Comparison of ENCODE assay signal across 7 mouse cellular contexts in genomic region chr17:83277948-83278924, GRCm38 (mm10).
DNase-seq lines count a peak whose midpoint lies in the region; ATAC-seq and TF ChIP-seq lines count a peak whose summit lies in the region.

No protein-coding gene starts in this region.

- H3K27me3 ChIP-seq in E14TG2a.4 (ENCODE audit: insufficient read depth, low read length) = peaks cover 71% of the 10 kb centered on the region
- peaks cover 8% of the 10 kb centered on the region for H3K27me3 ChIP-seq in hindbrain, embryonic 13.5 days
- peaks cover 47% of the 10 kb centered on the region for H3K27me3 ChIP-seq in midbrain, embryonic 10.5 days (ENCODE audit: low read depth, poor library complexity, severe bottlenecking)

- 84% methylated on average over 14 of the region's 14 CpGs for whole genome bisulfite sequencing in hindbrain, embryonic 13.5 days
- WGBS in midbrain, embryonic 10.5 days = 76% methylated on average over 14 of the region's 14 CpGs

- peak overlapping the region; percentile 66; the same call in 1 of the 2 replicates for H3K9ac ChIP-seq in hindbrain, embryonic 13.5 days

- H3K36me3 ChIP-seq in E14TG2a.4 (ENCODE audit: insufficient read depth, low read length) = no peaks in the 10 kb centered on the region
- H3K36me3 ChIP-seq in hindbrain, embryonic 13.5 days = no peaks in the 10 kb centered on the region
- H3K36me3 ChIP-seq in midbrain, embryonic 10.5 days = no peaks in the 10 kb centered on the region

- DNase-seq in B cell, adult 2 months = peak; percentile 71 to 72
- no peak for DNase-seq in midbrain, embryonic 10.5 days (ENCODE audit: low spot score)
- DNase-seq in thymus, postnatal 14 days = peak; percentile 54
- DNase-seq in gastrocnemius, postnatal 10 days = no peak
- no peak for DNase-seq in adrenal gland, adult (ENCODE audit: inconsistent age in 2 of 2, low spot score in 1 of 2)

- no peaks in the 10 kb centered on the region for H3K9me3 ChIP-seq in E14TG2a.4 (ENCODE audit: low read length)
- H3K9me3 ChIP-seq in hindbrain, embryonic 13.5 days = no peaks in the 10 kb centered on the region
- H3K9me3 ChIP-seq in midbrain, embryonic 10.5 days (replicated peaks) = no peaks in the 10 kb centered on the region

- peaks cover 46% of the 10 kb centered on the region for H3K4me1 ChIP-seq in E14TG2a.4 (replicated peaks; ENCODE audit: low read depth, low read length)
- H3K4me1 ChIP-seq in hindbrain, embryonic 13.5 days (replicated peaks) = peaks cover 38% of the 10 kb centered on the region
- peaks cover 43% of the 10 kb centered on the region for H3K4me1 ChIP-seq in midbrain, embryonic 10.5 days

- peak overlapping the region; percentile 78 for H3K4me3 ChIP-seq in E14TG2a.4 (replicated peaks; ENCODE audit: low read length)
- H3K4me3 ChIP-seq in hindbrain, embryonic 13.5 days = no peak overlapping the region; the same call in 1 of the 2 replicates
- H3K4me3 ChIP-seq in midbrain, embryonic 10.5 days = peak overlapping the region; percentile 49

- no peak for TF ChIP-seq CTCF in E14TG2a.4 (conservative IDR thresholded peaks at IDR 0.05; ENCODE audit: low read length)

- H3K27ac ChIP-seq in hindbrain, embryonic 13.5 days = peak overlapping the region; percentile 77
- H3K27ac ChIP-seq in midbrain, embryonic 10.5 days (replicated peaks) = peak overlapping the region; percentile 89

- H3K4me2 ChIP-seq in hindbrain, embryonic 13.5 days = no peak overlapping the region

- no peak for ATAC-seq in hindbrain, embryonic 13.5 days (ENCODE audit: low FRiP score)

Comparison
In these comparisons a context has a peak if more than half of its experiments do, and no peak if none do; other contexts are left out.
1. DNase-seq: peak in B cell, adult 2 months (2 of 2) and thymus, postnatal 14 days (single experiment); none in midbrain, embryonic 10.5 days (single experiment), gastrocnemius, postnatal 10 days (single experiment) and adrenal gland, adult (0 of 2).